Mouse (Mus musculus) stomach, postnatal 0 days (tissue): ENCODE data around the gene Methig1. TPM values are rescaled to one million over a fixed set of nuclear protein-coding genes. Genes with fewer than 3 reads are reported as not detected.
"Not testable (repeated sequence)": the region's sequence is repeated elsewhere in the genome, so short reads cannot be mapped to it uniquely, and the experiment has no call there.

Experiments
- ATAC-seq: fragments of 200-750 bp; cut with Nextera tagmentation; 2 replicates; pipeline ENCODE4 v1.8.0; 2017; ENCODE audit not compliant: low FRiP score, low TSS enrichment
- DNase-seq: peaks from one replicate; pipeline ENCODE4 v3.0.0-alpha.2; 2016; ENCODE audit warnings: low spot score
- H3K27ac ChIP-seq: fragments of 300-500 bp; sonication (generic); replicated peaks from 2 replicates; pipeline ENCODE4 v1.5.1; 2014; ENCODE audit warnings: mild to moderate bottlenecking, control low read depth
- H3K27me3 ChIP-seq: fragments of 300-500 bp; sonication (generic); 2 replicates; pipeline ENCODE4 v1.6.1; 2014; ENCODE audit warnings: low read length; ENCODE audit not compliant: control insufficient read depth, insufficient read depth
- H3K36me3 ChIP-seq: fragments of 300-500 bp; sonication (generic); 2 replicates; pipeline ENCODE4 v1.6.1; 2014; ENCODE audit warnings: low read length, mixed read lengths; ENCODE audit not compliant: control insufficient read depth, insufficient read depth
- H3K4me1 ChIP-seq: fragments of 300-500 bp; sonication (generic); replicated peaks from 2 replicates; pipeline ENCODE4 v1.6.1; 2014; ENCODE audit warnings: antibody characterized with exemption; ENCODE audit not compliant: control insufficient read depth, insufficient read depth
- H3K4me2 ChIP-seq: fragments of 300-500 bp; sonication (generic); replicated peaks from 2 replicates; pipeline ENCODE4 v1.6.1; 2014; ENCODE audit warnings: low read depth, mild to moderate bottlenecking, control low read depth, moderate library complexity
- H3K4me3 ChIP-seq: fragments of 300-500 bp; sonication (generic); 2 replicates; pipeline ENCODE4 v1.5.1; 2014; ENCODE audit warnings: low read depth, low read length, control low read depth
- H3K9ac ChIP-seq: fragments of 300-500 bp; sonication (generic); 2 replicates; pipeline ENCODE4 v1.6.1; 2014; ENCODE audit warnings: mild to moderate bottlenecking, low read length, control low read depth, mixed read lengths
- H3K9me3 ChIP-seq: fragments of 300-500 bp; sonication (generic); 2 replicates; pipeline ENCODE4 v1.6.1; 2016; ENCODE audit warnings: low read length; ENCODE audit not compliant: control insufficient read depth
- CTCF ChIP-seq: IDR thresholded peaks from 2 replicates; pipeline ENCODE4 v1.5.1; 2016; ENCODE audit warnings: antibody characterized with exemption, low read depth, mild to moderate bottlenecking, moderate library complexity
- EP300 ChIP-seq: optimal IDR thresholded peaks from 2 replicates; pipeline ENCODE3; 2016; ENCODE audit warnings: antibody characterized with exemption
- WGBS: fragments of 180-500 bp; shearing (Covaris S2); extraction: QIAGEN DNeasy Blood & Tissue Kit; methylation state at CpG from one replicate; pipeline ENCODE4 v1.1.7; 2014; 5-methylcytosine and 5-hydroxymethylcytosine counted together
- polyA plus RNA-seq: library from polyadenylated mRNA; unstranded; fragments of >200 nt; fragmentation: Nextera tagmentation; extraction: Ambion mirVana; gene quantifications from 2 replicates; pipeline ENCODE4 v1.2.1, GENCODE M21; 2015

Gene Methig1
- polyA plus RNA-seq, 1 experiment from 2014 or later, result not detected

GRCm38 (mm10) chr15:100415684-100416083 lies 62.7 kb downstream of the Methig1 start:
- Histone ChIP-seq H3K27ac (no peak overlapping the region), H3K4me1 (no peaks in the 10 kb centered on the region), H3K27me3 (no peaks in the 10 kb centered on the region), H3K9me3 (no peaks in the 10 kb centered on the region), H3K36me3 (no peaks in the 10 kb centered on the region), H3K4me2 (no peak overlapping the region), H3K9ac (no peak overlapping the region), H3K4me3 (no peak overlapping the region)
- TF ChIP-seq CTCF, result no peak
- no peak for TF ChIP-seq EP300
- WGBS, result 70% methylated on average over 8 of the region's 8 CpGs
- ATAC-seq (0 out of 2 replicates have a peak, but pooled peaks have one; percentile 56), DNase-seq (peak; percentile 67)

GRCm38 (mm10) chr15:100417854-100418450 lies 65.0 kb downstream of the Methig1 start:
- DNase-seq (no peak), ATAC-seq (no peak)
- Histone ChIP-seq H3K4me2 (no peak overlapping the region), H3K27me3 (no peaks in the 10 kb centered on the region), H3K36me3 (no peaks in the 10 kb centered on the region), H3K9ac (no peak overlapping the region), H3K4me3 (no peak overlapping the region), H3K4me1 (no peaks in the 10 kb centered on the region; the same call in 1 of the 2 replicates), H3K9me3 (no peaks in the 10 kb centered on the region), H3K27ac (no peak overlapping the region)
- WGBS, result 80% methylated on average over 9 of the region's 9 CpGs
- TF ChIP-seq EP300, result no peak
- no peak for TF ChIP-seq CTCF

- DNase-seq (no peak), ATAC-seq (no peak)
- no peaks in the 10 kb centered on the region; the same call in 1 of the 2 replicates for H3K4me1 ChIP-seq
- no peaks in the 10 kb centered on the region for H3K9me3 ChIP-seq
- no peak overlapping the region for H3K27ac ChIP-seq
- H3K4me2 ChIP-seq, result no peak overlapping the region
- H3K9ac ChIP-seq, result no peak overlapping the region
- no peak overlapping the region for H3K4me3 ChIP-seq
- TF ChIP-seq CTCF, result no peak
- no peak for TF ChIP-seq EP300
- 70% methylated on average over 8 of the region's 8 CpGs for WGBS
- no peaks in the 10 kb centered on the region for H3K36me3 ChIP-seq
- no peaks in the 10 kb centered on the region for H3K27me3 ChIP-seq
Observed at GRCm38 (mm10) chr15:100419311-100419710, 66.4 kb downstream of the Methig1 start.

GRCm38 (mm10) chr15:100419901-100420745 lies 67.2 kb downstream of the Methig1 start:
- DNase-seq (no peak), ATAC-seq (no peak)
- WGBS, result 63% methylated on average over 9 of the region's 9 CpGs
- Histone ChIP-seq H3K27ac (no peak overlapping the region), H3K9me3 (no peaks in the 10 kb centered on the region), H3K27me3 (no peaks in the 10 kb centered on the region), H3K4me3 (no peak overlapping the region), H3K36me3 (no peaks in the 10 kb centered on the region), H3K4me1 (no peaks in the 10 kb centered on the region; the same call in 1 of the 2 replicates), H3K9ac (no peak overlapping the region), H3K4me2 (no peak overlapping the region)
- no peak for TF ChIP-seq CTCF
- no peak for TF ChIP-seq EP300

GRCm38 (mm10) chr15:100421059-100421757 lies 68.3 kb downstream of the Methig1 start:
- Histone ChIP-seq H3K4me3 (no peak overlapping the region), H3K27ac (no peak overlapping the region), H3K9me3 (no peaks in the 10 kb centered on the region), H3K4me1 (no peaks in the 10 kb centered on the region; the same call in 1 of the 2 replicates), H3K4me2 (0 out of 2 replicates have a peak overlapping the region, but pooled peaks have one; percentile 94), H3K36me3 (no peaks in the 10 kb centered on the region), H3K9ac (no peak overlapping the region), H3K27me3 (no peaks in the 10 kb centered on the region)
- TF ChIP-seq EP300 (no peak), CTCF (no peak)
- no peak for ATAC-seq
- DNase-seq, result no peak
- WGBS, result 26% methylated on average over 8 of the region's 8 CpGs

- WGBS, result 32% methylated on average over 3 of the region's 3 CpGs
- Histone ChIP-seq H3K9ac (peak within 1 kb of the TSS; percentile 83), H3K4me2 (peak within 1 kb of the TSS; percentile 94), H3K4me3 (peak within 1 kb of the TSS; percentile 86), H3K27ac (peak within 1 kb of the TSS; percentile 49)
- H3K36me3 ChIP-seq, ATAC-seq, H3K9me3 ChIP-seq, H3K4me1 ChIP-seq, H3K27me3 ChIP-seq, DNase-seq: not testable (repeated sequence)
Observed at GRCm38 (mm10) chr15:100421758-100422197, 68.8 kb downstream of the Methig1 start, which contains the start of gene Gm5475. Gene Gm5475 (plus strand): TSS chr15:100422147.
